Mouse (Mus musculus) Patski (cell line): Measurements from ENCODE around the gene Mn1. TPM values are rescaled to one million over a fixed set of nuclear protein-coding genes. Genes with fewer than 3 reads are reported as not detected.

ENCODE experiments used
- ATAC-seq: fragments of 100-300 bp; one replicate; pipeline ENCODE4 v1.8.0; 2021
- CTCF ChIA-PET: fragments of 350-600 bp; sonication (Branson Sonifier 250); formaldehyde crosslinking; loops from one replicate; lab custom pipeline; 2022; ENCODE audit warnings: inconsistent platforms
- POLR2A ChIA-PET: fragments of 350-600 bp; sonication (Branson Sonifier 250); formaldehyde crosslinking; loops from one replicate; lab custom pipeline; 2022; ENCODE audit warnings: antibody characterized with exemption, inconsistent platforms
- DNase-seq: peaks from one replicate; pipeline ENCODE4 v3.0.0-alpha.2; 2011; ENCODE audit warnings: low read depth, low spot score
- H3K27me3 ChIP-seq: fragments of 371-371 bp; one replicate; pipeline ENCODE4 v1.5.1; 2021
- CTCF ChIP-seq: fragments of 100-300 bp; IDR thresholded peaks from one replicate; pipeline ENCODE4 v1.5.1; 2021
- in situ Hi-C: fragments of 300-500 bp; cut with MboI; formaldehyde crosslinking; loops from 3 replicates; pipeline ENCODE4 v1.11.1; 2018; ENCODE audit warnings: low pct_unique_long_range_greater_than_20kb, mixed read lengths
- polyA plus RNA-seq: library from polyadenylated mRNA; unstranded; gene quantifications from one replicate; pipeline ENCODE4 v1.2.3, GENCODE M21; 2021

Gene Mn1
- polyA plus RNA-seq, 1 experiment from 2014 or later: 0.96 TPM

DNA sequence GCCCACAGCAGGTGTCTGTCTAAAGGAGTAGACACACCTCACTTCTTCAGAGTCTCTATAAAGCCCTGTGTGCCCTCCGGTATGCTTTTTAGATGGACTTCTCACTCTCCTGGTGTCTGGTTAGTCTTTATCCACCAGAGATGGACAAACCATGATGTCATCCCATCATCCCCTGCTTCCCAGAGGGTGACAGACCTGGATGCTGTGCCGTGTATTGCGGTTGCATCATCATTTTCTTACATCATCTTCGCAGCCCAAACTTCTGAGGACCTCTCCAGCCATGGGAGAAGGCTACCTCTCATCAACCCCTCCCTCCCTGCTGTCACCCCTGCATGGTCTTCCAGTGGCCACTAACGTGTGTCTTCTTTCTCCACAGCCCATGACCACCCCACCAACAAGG, 37.1 kb downstream of the Mn1 start:
- POLR2A ChIA-PET: no interaction called here
- CTCF ChIA-PET: no interaction called here
- peak; percentile 15 for ATAC-seq
- TF ChIP-seq CTCF: no peak
- in situ Hi-C loops: no loop called here
- H3K27me3 ChIP-seq: peaks cover 10% of the 10 kb centered on the region
- DNase-seq: no peak

DNA sequence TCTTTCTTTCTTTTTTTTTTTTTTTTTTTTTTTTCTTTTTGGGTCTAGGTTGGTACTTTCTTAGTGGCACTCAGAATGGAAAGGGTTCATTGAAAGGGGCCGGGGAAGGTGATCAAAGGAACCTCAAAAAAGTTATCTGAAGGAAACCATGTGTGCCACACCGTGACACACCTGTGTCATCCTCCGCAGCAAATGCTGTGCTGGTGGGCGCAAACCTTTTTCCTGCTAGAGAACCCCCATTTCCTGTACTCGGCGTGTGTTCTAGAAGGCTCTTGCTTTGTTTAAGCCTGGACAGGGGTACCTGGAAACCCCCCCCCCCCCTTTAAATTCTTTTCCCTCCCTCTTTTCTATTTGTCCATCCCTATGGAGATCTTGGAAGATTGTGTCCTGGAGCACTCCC, 37.7 kb downstream of the Mn1 start:
- in situ Hi-C loops: no loop called here

DNA sequence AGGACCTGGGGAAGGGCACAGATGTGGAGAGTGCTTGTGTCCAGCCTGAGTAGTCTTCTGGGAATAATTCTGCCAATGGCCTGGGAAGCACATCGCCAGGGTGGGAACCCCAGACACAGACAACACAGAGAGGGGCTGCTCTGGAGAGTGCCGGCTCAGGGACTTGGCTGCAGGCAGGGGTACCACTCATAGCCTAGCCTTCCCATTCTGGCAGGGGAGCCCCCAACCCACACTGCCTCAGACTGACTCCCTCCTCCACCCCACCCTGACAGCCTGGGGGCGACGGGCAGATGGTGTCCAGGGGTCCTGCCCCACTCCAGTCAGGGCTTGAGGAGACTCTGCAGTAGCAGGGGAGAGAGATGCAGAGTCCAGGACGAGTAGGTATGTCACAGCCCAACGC, 41.5 kb downstream of the Mn1 start:
- ATAC-seq: no peak
- no peak for TF ChIP-seq CTCF
- in situ Hi-C loops: no loop called here
- peaks cover 6% of the 10 kb centered on the region for H3K27me3 ChIP-seq
- DNase-seq: no peak
- POLR2A ChIA-PET: no interaction called here
- CTCF ChIA-PET: no interaction called here

More for the DNA sequence above, 37.7 kb downstream of the Mn1 start:
- ChIA-PET CTCF (no interaction called here), POLR2A (no interaction called here)
- TF ChIP-seq CTCF: no peak
- H3K27me3 ChIP-seq: peaks cover 10% of the 10 kb centered on the region
- DNase-seq (no peak), ATAC-seq (no peak)

DNA sequence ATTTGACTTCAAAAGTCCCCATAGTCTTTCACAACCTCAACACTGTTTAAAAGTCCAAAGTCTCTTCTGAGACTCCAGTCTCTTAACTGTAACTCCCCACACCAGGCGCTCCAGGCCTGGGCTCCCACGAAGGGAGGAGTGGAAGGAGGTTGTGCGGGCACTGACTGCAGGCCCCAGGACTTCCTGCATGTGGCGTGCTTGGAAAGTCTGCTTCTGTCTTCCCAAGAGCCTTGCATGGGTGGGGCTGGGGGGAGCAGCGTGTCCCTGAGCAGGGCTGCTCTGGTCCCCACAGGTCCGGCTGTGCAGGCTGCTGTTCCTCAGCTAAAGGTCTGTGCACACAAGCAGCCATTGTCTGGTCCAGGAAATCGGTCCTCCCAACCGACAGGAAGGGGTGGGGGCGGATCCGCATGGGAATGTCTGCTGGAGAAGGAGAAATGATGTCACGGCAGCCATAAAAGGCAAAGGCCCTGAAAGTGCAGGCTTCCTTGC, 48.7 kb downstream of the Mn1 start:
- no peak for TF ChIP-seq CTCF
- ChIA-PET POLR2A (no interaction called here), CTCF (no interaction called here)
- in situ Hi-C loops: no loop called here
- peaks cover 15% of the 10 kb centered on the region for H3K27me3 ChIP-seq
- ATAC-seq (no peak), DNase-seq (no peak)

DNA sequence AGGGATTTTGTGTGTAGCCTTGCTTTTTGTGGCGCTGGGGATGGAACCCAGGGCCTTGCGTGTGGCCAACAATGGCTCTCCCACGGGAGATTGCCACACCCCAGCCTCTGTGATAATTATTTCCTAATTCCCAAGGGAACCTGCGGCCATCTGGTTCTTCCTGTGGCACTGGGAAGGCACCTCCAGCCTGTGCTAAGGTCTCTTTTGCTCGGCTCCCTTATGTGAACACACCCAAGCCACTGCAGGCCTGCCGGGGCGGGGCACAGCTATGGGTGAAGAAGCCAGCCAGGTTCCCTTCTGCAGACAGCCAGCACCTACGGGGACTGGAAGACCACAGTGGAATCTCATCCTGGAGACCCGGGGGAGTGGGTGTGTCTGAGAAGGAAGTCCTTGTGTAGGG, 49.3 kb downstream of the Mn1 start:
- DNase-seq (no peak), ATAC-seq (no peak)
- in situ Hi-C loops: no loop called here
- CTCF ChIA-PET: no interaction called here
- POLR2A ChIA-PET: no interaction called here
- peaks cover 15% of the 10 kb centered on the region for H3K27me3 ChIP-seq
- TF ChIP-seq CTCF: no peak

DNA sequence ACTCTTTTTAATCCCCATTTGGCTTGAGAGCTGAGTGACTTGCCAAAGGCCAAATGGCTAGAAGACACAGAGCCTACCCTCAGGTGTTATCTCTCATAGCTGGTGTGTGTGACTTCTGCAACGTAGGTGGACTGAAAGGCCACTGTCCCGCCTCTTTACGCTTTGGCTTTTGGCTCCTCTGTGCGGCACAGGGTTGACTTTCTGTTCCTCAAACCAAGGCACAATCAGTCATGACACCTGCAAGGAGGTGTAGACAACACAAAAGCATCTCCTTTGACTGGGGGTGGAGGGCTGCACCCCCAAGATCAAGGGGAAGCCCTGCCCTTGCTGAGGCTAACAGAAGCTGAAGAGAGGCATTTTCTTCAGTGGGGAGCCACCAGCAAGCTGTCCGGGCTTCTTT, 50.5 kb downstream of the Mn1 start:
- TF ChIP-seq CTCF: no peak

DNA sequence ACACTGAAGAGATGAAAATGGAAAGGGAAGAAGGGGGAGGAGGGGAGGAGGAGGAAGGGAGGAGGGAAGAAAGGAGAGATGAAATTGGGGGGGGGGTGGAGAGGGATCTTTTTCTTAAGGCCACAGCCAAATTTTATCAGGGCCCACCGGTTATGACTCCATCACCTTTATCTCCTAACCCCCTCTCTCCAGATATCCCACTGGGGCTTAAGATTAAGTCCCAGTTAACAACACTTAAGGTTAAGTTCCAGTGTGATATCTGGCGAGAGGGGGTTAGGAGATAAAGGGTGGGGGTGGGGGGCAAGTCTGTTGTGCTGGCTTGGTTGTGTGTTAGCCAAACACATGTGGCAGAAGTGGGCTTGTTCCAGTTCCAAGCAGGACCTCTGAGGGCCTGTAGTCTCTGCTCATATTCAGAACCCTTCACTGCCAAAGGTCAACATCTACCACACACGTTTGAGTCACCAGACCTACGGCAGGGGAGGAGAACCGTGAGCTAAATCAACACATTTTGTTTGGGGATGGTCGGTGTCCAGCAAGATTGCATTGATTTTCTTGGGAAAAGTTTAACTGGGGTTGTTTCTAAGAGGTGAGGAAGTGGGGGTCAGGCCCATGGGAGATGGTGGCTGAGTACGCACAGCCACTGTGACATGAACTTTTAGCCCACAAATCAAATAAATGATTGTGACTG, 52.2 kb downstream of the Mn1 start:
- ATAC-seq (no peak), DNase-seq (no peak)
- ChIA-PET POLR2A (no interaction called here), CTCF (interaction anchor here (0.6 kb wide), 1 partner anchor 363 kb away, joined by 3 read pairs; no protein-coding TSS in a partner anchor)
- in situ Hi-C loops: no loop called here
- TF ChIP-seq CTCF: no peak
- peaks cover 14% of the 10 kb centered on the region for H3K27me3 ChIP-seq

More for the DNA sequence above, 50.5 kb downstream of the Mn1 start:
- ATAC-seq (no peak), DNase-seq (no peak)
- in situ Hi-C loops: no loop called here
- CTCF ChIA-PET: no interaction called here
- peaks cover 9% of the 10 kb centered on the region for H3K27me3 ChIP-seq
- POLR2A ChIA-PET: no interaction called here

DNA sequence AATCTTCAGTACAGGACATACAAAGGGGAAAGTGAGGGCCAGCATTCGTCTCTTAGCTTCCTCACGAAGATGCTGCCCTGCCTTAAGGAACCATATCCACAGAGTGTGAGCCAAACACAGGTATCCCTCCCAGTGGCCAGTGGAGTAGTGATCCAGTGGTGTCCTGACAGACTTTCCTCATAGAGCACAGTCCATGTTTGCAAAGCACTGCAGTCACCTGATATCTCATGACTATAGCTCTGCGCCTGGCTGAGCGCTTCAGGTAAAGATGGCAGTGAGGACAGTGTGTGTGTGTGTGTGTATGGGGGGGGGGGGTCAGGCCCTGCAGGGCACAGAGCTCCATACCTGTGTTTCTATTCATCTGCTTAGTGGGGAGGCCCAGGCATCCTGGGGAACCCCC, 53.7 kb downstream of the Mn1 start:
- no peak for TF ChIP-seq CTCF
- ATAC-seq: no peak
- no peak for DNase-seq
- POLR2A ChIA-PET: no interaction called here
- in situ Hi-C loops: no loop called here
- CTCF ChIA-PET: no interaction called here
- peaks cover 14% of the 10 kb centered on the region for H3K27me3 ChIP-seq

DNA sequence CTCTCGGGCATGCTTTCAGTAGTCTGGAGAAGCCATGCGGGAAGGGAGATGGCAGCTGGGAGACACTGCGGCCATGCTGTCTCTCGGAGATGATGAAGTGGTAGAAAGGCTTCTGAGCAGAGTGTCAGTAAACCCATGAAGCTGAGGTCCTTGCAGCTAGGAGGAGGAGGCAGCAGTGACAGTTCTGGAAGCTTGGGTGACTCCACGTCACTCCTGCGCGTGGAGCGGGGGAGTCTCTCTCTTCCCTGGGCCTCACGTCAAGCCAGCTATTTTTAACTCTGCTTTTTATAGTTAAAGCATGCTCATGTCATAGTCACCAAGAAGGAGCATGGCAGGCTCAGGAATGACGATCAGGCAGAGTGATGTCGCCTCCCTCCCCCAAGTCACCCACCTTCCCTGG, 56.3 kb downstream of the Mn1 start:
- TF ChIP-seq CTCF: no peak
- no peak for DNase-seq
- in situ Hi-C loops: no loop called here
- no peak for ATAC-seq
- CTCF ChIA-PET: no interaction called here
- POLR2A ChIA-PET: no interaction called here
- H3K27me3 ChIP-seq: peaks cover 13% of the 10 kb centered on the region

DNA sequence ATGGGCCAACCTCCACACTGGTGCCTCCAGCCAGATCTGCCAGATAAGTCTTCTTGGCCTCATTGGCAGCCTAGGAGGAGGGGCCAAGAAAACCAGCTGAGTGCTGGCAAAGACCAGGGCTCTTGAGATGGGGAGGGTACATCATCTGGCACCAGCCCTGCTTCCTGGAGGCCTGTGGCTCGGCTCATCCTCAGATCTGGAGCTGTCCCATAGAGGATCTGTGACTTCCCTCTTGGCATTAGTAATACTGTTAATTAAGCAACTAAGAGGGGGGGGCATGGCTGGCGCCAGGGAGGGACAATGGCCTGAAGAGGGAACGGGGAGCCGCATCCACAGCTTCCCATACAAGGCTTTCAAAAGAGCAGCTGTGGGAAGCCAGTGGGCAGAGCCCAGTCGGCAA, 58.6 kb downstream of the Mn1 start:
- ChIA-PET POLR2A (no interaction called here), CTCF (no interaction called here)
- peaks cover 14% of the 10 kb centered on the region for H3K27me3 ChIP-seq
- in situ Hi-C loops: no loop called here
- no peak for TF ChIP-seq CTCF
- ATAC-seq: no peak
- DNase-seq: no peak

DNA sequence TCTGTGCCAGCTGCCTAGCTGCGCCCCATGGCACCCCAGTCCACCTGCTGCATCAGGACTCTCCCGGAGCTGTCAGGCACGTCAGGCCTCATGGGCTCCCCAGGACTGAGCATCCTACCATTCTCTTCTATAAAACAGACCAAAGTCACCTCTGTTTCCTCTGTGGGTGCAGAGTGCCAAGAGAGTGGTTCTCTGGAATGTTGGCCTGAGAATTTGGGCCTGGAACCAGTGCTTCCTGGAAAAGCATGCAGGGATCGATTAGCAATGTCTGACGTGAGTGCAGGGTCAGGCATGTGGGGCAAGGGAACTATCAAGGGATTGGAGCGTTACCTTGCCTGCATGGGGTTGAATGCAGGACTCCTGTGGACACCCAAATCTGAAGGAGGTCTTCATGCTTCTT, 59.0 kb downstream of the Mn1 start:
- H3K27me3 ChIP-seq: peaks cover 14% of the 10 kb centered on the region

DNA sequence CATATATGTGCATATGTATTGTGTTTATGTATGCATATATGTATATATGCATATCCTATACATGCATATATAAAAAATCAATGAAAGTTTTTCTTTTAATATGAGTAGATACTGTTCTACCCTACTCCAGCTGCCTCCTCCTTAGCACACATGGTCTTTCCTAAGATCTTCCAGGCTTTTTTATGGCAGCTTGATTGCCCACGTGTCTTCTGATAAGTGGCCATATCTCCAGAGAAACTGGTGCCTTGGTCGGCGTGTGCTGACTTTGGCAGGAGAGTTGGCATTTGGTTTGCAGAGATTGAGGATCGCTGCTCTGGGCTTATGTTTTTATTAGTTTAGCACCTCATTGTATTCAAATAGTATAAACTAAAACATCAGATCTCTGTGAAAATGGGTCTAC, 68.7 kb downstream of the Mn1 start:
- ChIA-PET CTCF (no interaction called here), POLR2A (no interaction called here)
- DNase-seq (no peak), ATAC-seq (no peak)
- no peaks in the 10 kb centered on the region for H3K27me3 ChIP-seq
- TF ChIP-seq CTCF: no peak
- in situ Hi-C loops: no loop called here

More for the DNA sequence above, 59.0 kb downstream of the Mn1 start:
- no peak for TF ChIP-seq CTCF
- no peak for DNase-seq
- ChIA-PET CTCF (no interaction called here), POLR2A (no interaction called here)
- no peak for ATAC-seq
- in situ Hi-C loops: no loop called here
